Mouse (Mus musculus): ENCODE measurements around the gene Dus1l. TPM values are rescaled to one million over a fixed set of nuclear protein-coding genes. Genes with fewer than 3 reads are reported as not detected.
"Not testable (repeated sequence)": the region's sequence is repeated elsewhere in the genome, so short reads cannot be mapped to it uniquely, and the experiment has no call there.

The Dus1l gene
- total RNA-seq, 2 experiments from 2014 or later = 44.7 to 52.9 TPM

DNA sequence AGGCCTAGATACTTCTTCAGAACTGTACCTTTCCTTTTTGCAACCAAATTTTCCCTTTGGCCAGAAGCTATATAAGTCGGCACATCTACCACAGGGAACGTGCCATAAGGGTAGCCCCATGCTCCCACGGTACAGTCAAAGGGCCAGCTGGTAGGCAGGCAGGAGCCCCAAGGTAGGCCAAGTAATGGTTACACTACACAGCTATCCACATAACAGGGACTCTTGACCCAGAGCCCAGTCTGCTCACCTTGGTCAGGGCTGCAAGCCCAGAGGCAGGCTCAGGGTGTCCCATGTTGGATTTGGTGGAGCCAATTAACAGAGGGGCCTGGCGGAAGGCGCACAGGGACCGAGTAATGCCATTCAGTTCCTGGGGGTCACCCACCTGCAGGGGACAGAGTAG is 23.4 kb upstream of the Dus1l start:
- no peak for DNase-seq

DNA sequence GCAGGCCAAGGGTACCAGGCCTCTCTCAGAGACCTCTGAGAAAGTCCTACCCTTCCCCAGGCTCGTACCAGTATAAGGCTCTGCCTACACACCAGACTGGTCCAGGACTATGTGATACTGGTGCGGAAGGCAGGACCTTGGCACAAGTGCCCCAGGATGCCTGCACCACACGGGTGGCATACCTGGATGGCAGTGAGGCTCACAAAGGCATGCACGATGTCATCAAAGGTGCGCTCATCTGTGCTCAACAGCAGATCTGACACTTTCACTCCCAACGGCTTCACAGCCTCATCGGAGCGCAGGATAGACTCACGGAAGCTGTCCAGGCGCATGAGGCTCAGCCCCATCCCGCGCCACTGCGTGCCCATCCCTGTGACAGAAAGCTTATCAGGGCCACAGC is 22.0 kb upstream of the Dus1l start:
- DNase-seq = no peak

- no peak for DNase-seq
These were observed 21.2 kb upstream of the Dus1l start for GRCm38 (mm10) chr11:120817358-120817757.

- peak in 1 of 2 experiments; percentile 29 for DNase-seq
These were observed 15.9 kb upstream of the Dus1l start for GRCm38 (mm10) chr11:120812068-120812467.

GRCm38 (mm10) chr11:120808010-120808409 is 11.8 kb upstream of the Dus1l start:
- DNase-seq = no peak

DNA sequence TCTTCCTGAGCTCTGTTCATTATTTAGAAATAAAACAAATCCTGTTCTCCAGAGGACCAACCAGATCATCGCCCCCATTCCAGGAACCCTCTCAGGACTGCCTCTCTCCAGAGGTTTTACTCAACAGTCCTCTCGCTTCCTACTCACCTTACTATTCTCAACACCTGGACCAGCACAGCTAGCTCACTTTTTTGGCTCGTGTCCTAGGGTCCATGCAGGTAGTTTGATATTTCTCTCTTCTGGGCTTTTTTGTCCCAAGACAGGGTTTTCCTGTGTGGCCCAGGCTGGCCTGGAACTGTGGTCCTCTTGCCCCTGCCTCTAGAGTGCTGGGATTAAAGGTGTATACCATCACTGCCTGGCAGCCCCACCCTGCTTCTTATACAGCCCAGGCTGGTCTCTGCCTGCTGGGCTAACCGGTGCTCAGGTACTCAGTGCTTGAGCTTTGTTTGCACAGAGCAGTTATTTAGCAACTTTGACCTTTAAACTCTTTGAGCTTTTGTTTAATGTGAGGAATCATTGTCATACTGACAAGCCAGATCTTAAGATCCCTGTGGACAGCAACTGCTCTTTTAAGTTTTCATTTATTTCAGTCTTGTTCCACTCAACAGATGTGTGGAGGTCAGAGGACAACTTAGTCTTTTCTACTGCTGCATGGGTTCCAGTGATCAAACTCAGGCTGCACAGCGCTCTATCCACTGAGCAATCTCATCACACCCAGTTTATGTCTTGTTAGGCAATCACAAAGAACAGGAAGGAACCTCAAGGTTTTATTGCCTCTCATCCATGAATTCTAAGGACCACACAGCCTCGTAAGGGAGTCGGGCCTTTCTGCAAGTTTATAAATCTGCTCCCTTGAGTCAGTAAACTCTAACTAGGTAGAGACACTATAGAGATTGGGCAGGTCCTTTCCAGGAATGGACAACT is 9.4 kb upstream of the Dus1l start:
- no peak for DNase-seq

DNA sequence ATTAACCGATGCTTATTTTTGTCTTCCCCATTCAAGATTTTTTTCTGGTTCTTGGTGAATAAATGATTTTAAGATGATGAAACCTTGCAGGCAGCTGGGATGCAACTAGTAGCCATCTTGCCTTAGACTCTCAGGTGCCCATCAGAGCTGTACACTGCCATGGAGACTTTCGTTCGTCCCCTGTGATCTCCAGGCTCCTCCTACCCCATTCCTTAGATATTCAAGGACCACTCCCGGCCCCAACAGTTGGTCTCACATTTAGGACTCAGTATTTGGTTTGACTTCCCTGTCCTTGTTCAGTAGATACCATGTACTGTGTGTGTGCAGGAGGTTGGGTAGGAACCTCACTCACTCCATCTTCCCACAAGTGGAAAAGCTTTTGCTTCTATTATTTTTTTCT is 8.6 kb upstream of the Dus1l start:
- no peak for DNase-seq

DNA sequence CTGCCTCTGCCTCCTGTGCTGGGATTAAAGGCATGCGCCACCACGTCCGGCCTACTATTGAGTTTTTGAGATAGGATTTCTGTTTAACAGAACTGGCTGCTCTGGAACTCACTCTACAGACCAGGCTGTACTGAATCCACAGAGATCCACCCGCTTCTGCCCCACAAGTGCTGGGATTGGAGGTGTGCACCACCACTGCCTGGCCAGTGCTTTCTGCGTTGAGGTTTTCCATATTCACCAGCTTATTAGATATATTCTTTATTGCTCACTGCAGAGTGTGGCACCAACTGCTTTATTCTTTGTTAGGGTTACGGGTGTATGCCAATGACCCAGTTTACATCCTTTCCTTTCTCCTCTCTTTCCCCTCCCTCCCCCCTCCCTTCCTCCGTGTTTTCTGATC is 8.1 kb upstream of the Dus1l start:
- DNase-seq = no peak

DNA sequence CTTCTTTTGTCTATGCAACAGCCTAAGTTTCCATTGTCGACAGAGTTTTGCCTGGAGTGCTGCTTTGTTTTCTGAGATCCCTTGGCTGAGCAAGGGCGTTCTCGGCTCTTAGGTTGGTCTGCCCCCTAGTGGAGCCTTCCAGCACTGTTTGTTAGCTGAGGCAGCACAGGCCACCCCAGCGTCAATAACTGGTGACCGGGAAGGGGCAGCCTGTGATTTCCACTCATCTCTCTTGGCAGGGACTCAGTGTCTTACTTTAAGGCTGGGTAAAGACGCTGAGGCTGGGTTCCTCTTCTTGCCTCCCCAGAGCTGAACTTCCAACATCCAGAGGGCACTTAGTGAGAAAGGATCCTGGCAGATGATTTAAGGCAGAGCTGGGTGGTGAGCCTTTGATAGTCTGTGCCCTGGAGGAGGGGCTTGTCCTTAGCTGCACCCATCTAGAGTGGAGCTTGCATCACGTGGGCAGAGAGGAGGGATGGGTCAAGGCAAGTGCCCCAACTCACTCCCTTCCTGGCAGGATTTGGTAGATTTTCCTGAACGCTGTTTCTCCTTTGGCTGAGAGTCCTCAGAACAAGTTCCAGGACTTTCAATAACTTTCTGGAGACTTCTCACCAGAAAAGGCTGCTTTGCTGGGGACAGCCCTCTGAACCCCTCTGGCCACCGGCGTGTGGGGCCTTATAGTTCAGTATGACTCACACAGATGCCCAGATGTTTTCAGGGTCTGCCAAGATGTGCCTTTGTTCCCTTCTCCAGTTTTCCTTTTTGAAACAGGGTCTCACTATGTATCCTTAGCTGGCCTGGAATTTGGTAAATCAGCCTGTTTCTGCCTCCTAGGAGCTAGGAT is 4.1 kb upstream of the Dus1l start:
- DNase-seq = peak; percentile 82 to 84

- no peak for DNase-seq
These were observed 3.2 kb upstream of the Dus1l start for GRCm38 (mm10) chr11:120799316-120799890.

- no peak for DNase-seq
These were observed 2.0 kb upstream of the Dus1l start for GRCm38 (mm10) chr11:120798244-120798643.

GRCm38 (mm10) chr11:120796614-120796946 is 377 bp upstream of the Dus1l start:
- no peak for DNase-seq

DNA sequence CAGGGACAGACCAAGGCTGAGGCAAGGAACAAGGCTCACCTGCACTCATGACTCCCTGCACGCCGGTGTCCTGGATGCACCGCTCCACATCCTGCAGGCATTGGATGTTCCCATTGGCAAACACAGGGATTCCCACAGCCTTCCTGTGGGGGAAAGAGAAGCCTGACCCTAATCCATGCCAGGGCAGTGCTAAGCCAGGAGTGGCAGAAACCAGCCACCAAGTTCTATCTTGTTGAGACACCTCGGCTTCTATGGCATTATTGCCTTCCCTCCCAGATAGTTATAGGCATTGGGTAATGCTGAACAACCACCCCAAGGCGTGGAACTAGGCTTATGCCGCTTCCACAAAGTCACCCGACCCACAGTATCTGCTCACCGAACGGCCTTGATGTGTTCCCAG is 3.6 kb downstream of the Dus1l start:
- no peak for DNase-seq

GRCm38 (mm10) chr11:120789810-120790209 is 6.4 kb downstream of the Dus1l start:
- no peak for DNase-seq

- DNase-seq = no peak
These were observed 6.8 kb downstream of the Dus1l start for GRCm38 (mm10) chr11:120789355-120789754.

- not testable (repeated sequence) for DNase-seq
These were observed 7.7 kb downstream of the Dus1l start for GRCm38 (mm10) chr11:120788460-120788859.

DNA sequence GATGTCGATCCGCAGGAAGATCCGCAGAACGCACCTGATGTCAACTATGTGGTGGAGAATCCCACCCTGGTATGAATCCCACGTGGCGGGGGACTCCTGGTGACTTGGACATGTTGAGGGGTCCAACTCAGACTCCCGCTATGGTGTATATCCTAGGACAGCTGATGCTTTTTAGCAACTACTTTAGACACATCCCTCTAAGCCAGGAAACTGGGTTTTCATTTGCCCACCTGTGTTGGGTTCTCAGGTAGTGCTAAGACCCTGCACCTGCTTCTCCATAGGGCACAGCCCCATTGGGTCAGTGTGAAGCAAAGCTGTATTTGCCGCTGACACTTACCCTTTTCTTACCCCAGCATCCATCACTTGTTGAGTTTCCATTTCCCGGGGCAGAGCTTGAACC is 11.1 kb downstream of the Dus1l start:
- no peak for DNase-seq

DNA sequence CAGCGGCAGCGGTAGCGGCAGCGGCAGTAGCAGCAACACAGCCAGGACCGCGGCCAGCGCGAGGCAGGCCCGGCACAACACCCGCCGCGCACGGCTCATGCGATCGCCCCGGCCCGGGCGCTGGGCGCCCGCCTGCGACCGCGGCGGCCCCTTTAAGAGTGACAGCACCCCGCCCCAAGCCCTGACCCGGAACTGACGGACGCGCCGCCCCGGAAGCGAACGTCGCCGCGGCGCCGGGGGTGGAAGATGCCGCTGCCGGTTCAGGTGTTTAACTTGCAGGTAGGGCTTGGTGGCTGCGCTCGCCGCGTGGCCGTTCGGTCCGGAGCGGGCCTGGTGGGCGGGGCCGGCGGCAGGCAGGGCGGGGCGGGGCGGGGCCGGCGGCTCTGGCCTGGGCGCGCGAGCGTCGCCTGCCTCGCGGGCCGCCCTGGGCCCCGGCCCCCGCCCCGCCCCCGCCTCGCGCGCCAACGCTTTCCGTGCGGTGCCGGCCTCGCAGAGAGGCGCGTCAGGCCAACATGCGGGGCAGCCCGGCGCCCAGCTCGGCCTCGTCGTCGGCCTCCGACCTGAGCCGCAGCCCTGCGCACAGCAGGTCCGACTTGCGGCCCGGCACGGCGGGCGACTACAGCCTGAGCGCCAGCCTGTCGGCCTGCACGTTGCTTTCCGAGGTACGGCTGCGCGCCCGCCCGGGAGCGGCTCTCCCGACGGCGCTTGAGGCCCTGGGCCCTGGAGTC is 12.0 kb downstream of the Dus1l start, which contains the start of the genes Rfng and Gps1:
Gene Rfng (minus strand): TSS at position 144 of the 728 bp plus-strand sequence.
Gene Gps1 (plus strand): TSS at position 209 of the 728 bp plus-strand sequence.
- peak; percentile 83 to 85 for DNase-seq

GRCm38 (mm10) chr11:120783426-120784063 is 12.7 kb downstream of the Dus1l start:
- DNase-seq = no peak

- not testable (repeated sequence) for DNase-seq
These were observed 14.8 kb downstream of the Dus1l start for GRCm38 (mm10) chr11:120781361-120781760.

GRCm38 (mm10) chr11:120779876-120780275 is 16.3 kb downstream of the Dus1l start:
- DNase-seq = no peak

DNA sequence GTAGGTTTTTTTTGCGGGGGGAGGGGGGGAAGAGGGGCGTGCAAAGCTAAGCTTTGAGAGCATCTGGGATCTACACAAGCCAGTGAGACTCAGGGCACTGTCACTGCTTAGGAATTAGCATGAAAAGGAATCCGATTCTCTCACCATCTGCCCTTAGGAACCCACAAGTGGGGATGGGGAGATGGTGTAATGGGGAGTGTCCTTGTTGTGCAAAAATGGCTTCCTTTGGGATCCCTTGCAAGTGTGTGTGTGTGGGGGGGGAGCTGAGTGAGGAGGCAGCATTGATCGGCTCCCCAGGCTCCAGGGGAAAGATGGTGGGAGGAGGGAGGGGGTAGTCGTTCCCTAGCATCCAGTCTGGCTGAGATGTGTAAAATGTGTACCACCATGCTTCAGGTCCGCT is 19.1 kb downstream of the Dus1l start:
- no peak for DNase-seq
